Mouse (Mus musculus) right cerebral cortex, postnatal 36 days (tissue): ENCODE results near the gene Gm5592.
"Not testable (repeated sequence)": the region's sequence is repeated elsewhere in the genome, so short reads cannot be mapped to it uniquely, and the experiment has no call there.

Source experiments
- DNase-seq, 2 experiments: peaks; one replicate each; pipeline ENCODE4 v3.0.0; 2022; ENCODE audit warnings: low spot score in 2 of 2, mixed read lengths in 1 of 2

The Gm5592 gene

DNA sequence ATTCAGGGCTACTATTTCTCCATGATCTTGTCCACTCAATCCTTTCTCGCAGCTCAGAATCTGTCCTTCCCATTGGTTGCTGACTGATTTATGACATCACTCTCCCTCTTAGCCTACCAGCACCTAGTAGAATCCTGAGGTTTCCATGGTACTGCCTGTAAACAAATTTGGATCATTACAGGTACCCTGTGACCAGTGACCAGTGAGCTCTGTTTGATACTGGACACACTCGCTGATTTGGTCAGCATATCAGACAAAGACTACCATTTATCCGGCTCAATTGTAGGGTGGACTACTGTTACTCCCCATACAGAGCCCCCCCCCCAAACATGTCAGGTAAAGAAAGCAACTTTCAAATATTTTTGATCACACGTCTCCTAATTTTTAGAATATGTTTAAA lies at the start of gene Gm5592:
Gm5592 (plus strand) TSS at position 301 of the 400 bp plus-strand sequence.
- DNase-seq: not testable (repeated sequence)

GRCm38 (mm10) chr7:41155806-41156205 lies 2.2 kb downstream of the Gm5592 start:
- DNase-seq: not testable (repeated sequence)

DNA sequence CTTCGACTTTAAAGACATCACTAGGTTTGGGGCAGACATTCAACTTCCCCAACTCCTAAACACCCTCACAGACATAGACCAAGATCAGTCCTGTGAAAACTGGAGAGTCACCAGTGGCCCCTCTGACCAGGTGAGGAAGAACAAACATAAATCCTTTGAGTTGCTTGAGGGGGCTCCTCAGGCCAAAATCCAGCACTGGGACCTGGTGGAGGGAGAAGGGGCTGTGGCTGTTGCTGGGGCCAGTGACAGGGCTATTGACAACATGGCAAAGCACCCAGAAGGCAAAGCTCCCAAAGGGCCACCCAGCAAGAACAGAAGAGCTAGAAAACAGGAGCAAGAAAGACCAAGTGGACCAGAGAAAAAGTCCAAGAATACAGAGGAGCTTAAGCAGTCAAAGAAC lies 4.2 kb downstream of the Gm5592 start:
- DNase-seq: not testable (repeated sequence)

GRCm38 (mm10) chr7:41158562-41158961 lies 4.9 kb downstream of the Gm5592 start:
- DNase-seq: not testable (repeated sequence)

GRCm38 (mm10) chr7:41193671-41194070 lies 40.0 kb downstream of the Gm5592 start:
- no peak for DNase-seq
